Mouse (Mus musculus) embryonic stem cell, embryonic (primary cell): ENCODE results near the gene Lin54.

ENCODE experiments used
- CTCF ChIA-PET, 4 experiments: fragments of 300-600 bp in 2 of 4; fragments of 350-600 bp in 2 of 4; sonication (Branson Sonifier 250); formaldehyde crosslinking; loops; one replicate each; lab custom pipeline; 2022; ENCODE audit warnings: inconsistent platforms in 2 of 4; lab: Charles Lee
- POLR2A ChIA-PET, 4 experiments: fragments of 300-600 bp in 2 of 4; fragments of 350-600 bp in 2 of 4; sonication (Branson Sonifier 250); formaldehyde crosslinking; loops; one replicate each; lab custom pipeline; 2022; ENCODE audit warnings: antibody characterized with exemption in 4 of 4, inconsistent platforms in 1 of 4; lab: Charles Lee

The Lin54 gene

DNA sequence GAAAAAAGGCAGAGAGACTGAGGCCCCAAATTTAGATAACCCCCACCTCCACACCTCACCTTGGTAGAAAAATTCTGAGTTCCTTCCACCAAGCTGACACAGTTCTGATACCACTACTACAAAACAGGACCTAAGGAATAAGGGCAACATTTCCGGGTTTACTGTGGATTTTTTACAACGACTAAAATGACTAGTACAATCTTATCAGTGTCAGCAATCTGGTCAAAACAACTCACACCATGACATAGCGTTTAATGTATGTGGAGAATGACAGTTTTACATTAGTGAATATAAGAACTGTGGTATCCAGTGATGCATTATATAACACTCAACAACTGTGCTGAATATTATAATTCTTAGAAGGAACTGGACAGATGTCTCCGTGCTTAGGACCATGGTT lies 828 bp upstream of the Lin54 start:
- ChIA-PET POLR2A (interaction anchor here in 3 of 4 experiments (0.6 to 3.4 kb wide), 7 partner anchors 10 to 84 kb away, joined by 3 to 23 read pairs (median 4); partner anchors contain the start of gene Cops4 (in 3 of the 3)), CTCF (no interaction called here)

DNA sequence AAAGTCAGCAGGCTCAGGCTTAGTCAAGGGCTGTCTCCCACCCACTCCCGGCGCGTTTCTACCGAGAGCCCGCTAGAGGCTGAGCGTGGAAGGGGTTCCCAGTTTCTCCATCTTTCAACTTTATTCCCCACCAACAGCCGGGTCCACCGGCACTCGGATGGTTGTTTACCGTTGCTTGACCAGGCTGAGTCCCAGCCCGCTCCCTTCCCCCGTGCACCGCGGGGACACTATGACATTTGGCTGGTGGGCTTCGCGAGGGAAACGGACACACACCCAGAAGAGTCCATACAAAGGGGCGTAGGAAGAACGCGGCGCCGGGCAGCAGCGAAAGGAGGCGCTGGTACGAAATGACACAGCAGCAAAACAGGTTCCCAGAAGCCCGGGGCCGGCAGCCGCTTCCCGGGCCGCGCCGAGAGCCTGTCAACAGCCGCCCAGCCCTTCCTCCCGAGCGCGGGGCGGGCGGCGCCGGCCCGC lies 571 bp downstream of the Lin54 start:
- CTCF ChIA-PET: interaction anchor here in 1 of 4 experiments (0.9 kb wide), 1 partner anchor 9 kb away, joined by 3 read pairs; no protein-coding TSS in a partner anchor
- POLR2A ChIA-PET: interaction anchor here in 2 of 4 experiments (0.8 to 3.8 kb wide), 9 partner anchors 10 to 82 kb away, joined by 4 to 36 read pairs (median 14); partner anchors contain the start of gene Cops4 (in 2 of the 2)

DNA sequence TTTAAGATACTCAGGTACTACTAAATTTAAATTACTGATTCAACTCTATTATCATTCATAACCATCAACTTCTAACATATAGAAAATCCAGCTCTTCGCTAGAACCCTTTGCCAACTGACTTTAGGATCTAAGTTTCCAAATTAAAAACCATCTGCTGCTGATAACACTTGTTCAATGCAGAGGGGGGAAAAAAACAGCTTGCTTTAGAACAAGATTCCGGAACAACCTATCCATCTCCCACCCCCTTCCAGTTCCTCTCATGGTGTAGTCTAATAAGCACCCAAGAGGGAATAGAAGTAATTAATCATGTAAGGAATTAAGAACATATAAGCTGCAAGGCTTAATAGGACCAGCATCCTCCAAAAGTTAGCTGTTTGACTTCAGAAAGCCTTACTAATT lies 1.2 kb downstream of the Lin54 start:
- CTCF ChIA-PET: interaction anchor here in 1 of 4 experiments (0.9 kb wide), 1 partner anchor 8 kb away, joined by 3 read pairs; no protein-coding TSS in a partner anchor
- POLR2A ChIA-PET: interaction anchor here in 2 of 4 experiments (0.8 to 3.8 kb wide), 13 partner anchors 9 to 335 kb away, joined by 3 to 36 read pairs (median 9); partner anchors contain the start of gene Cops4 (in 2 of the 2)

DNA sequence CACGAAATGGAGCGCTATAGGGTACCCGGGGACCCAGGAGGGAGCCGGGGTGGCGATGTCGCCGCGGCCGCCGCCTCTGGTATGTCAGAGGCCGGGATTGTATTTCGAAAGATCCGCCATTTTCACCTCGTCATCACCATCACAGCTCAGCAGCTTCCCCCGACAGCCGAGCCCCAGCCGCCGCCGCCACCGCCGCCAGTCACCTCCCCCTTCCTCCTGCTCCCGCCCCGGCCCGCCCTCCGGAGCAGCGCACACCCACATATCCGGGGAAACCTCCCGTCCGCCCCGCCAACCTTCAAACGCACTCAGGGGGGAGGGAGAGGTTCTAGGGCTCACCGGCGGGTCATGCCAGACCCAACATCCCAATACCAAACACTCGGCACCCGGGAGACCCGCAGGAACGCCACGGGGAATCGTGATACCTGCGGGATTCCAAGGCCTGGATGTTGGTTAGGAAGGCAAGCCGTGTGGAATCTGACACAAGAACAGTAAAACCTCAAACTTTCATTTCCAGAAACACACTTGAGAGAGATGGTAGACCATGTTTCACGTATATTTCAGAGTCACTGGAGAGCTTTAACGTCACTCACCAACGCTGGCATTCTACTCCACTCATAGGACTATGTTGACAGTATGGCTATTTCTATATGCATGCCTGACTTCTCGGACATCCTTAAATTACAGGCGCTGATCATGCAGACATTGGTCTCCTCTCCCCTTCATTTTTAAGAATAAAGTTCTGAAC lies 1.8 kb downstream of the Lin54 start:
- POLR2A ChIA-PET: interaction anchor here in 3 of 4 experiments (0.6 to 3.8 kb wide), 26 partner anchors 9 to 460 kb away, joined by 3 to 36 read pairs (median 5); partner anchors contain the start of gene Cops4 (in 3 of the 3)

DNA sequence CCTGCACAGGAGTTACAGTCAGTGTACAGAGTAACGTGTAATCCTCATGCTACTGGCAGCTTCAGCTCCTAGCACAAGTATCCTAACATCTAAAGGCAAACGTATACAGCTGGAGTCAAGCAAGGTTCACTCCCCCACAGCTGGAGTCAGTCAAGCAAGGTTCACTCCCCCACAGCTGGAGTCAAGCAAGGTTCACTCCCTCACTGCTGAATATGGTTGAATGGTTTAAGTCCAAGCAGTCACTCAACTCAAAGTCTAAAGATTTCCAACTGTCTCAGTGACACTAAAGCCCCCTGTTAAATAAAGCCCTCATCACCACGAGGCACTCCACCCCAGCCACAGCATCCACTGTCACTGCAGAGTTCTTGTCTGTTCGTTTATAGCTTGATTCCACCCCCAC lies 8.7 kb downstream of the Lin54 start:
- CTCF ChIA-PET: interaction anchor here in 1 of 4 experiments (1.8 kb wide), 1 partner anchor 16 kb away, joined by 7 read pairs; no protein-coding TSS in a partner anchor
- POLR2A ChIA-PET: interaction anchor here in 3 of 4 experiments (0.6 to 4.1 kb wide), 12 partner anchors 7 to 69 kb away, joined by 3 to 18 read pairs (median 8); partner anchors contain the start of genes Cops4 (in 2 of the 3) and Lin54 (in 1 of the 3)

More for the DNA sequence above, 1.8 kb downstream of the Lin54 start:
- CTCF ChIA-PET: interaction anchor here in 3 of 4 experiments (0.7 to 1.2 kb wide), 3 partner anchors 8 to 22 kb away, joined by 3 to 5 read pairs (median 3); partner anchors contain the start of gene Cops4 (in 1 of the 3)

DNA sequence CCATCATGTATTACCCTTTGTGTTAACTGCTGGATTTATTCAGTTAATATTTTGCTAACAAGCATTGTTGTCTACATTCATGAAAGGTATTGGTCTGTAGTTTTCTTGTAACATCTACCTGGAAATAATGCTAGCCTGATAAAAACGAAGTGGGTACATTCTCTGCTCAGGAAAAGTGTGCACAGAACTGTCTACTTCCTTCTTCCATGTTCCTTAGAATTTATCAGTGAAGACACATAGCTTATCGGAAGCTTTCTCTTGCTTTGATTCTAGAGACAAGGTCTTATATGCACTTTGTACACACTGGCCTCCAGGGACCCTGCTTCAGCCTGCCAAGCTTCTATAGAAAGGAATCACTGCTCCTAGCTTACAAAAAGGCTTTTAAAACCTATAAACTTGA lies 11.1 kb downstream of the Lin54 start:
- CTCF ChIA-PET: interaction anchor here in 3 of 4 experiments (1.0 to 1.7 kb wide), 3 partner anchors 13 kb away, joined by 3 read pairs; no protein-coding TSS in a partner anchor
- POLR2A ChIA-PET: interaction anchor here in 3 of 4 experiments (0.5 to 4.1 kb wide), 10 partner anchors 8 to 116 kb away, joined by 3 to 18 read pairs (median 4); no protein-coding TSS in a partner anchor

DNA sequence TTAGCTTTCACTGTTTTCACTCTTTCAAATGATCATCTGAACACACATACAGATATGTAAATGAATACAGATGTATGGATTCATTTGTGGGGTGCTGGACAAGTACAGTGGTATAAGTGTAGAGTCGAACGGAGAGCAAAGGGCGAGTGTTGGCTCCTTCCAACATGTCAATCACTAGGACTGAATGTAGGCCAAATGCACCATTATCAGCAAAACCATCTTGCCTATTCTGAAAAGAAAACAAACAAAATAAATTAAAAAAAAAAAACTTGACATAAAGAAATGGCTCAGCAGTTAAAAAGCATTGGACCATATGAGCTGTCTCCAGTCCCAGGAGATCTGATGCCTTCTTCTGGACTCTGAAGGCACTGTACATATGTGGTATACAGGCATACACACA lies 12.2 kb downstream of the Lin54 start:
- CTCF ChIA-PET: interaction anchor here in 2 of 4 experiments (0.7 kb wide), 2 partner anchors 234 to 1290 kb away, joined by 3 to 8 read pairs; no protein-coding TSS in a partner anchor

DNA sequence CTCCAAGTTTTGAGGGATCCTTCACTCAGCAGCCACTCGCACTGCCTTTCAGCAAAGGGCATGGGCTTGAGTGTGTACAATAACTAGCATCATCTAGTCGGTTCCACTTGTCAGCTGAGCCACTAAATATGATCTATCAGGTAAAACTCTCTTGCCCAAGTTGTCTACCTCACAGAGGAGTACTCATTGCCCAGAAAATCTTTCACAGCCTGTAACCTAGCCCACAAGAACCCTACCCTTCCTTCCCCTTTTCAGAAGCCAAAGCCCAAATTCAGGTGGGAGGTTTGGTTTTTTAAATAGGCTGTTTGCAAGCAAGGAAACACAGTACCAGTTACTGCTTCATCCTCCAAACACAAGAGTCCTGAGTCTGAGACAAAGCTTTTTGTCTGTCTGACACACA lies 13.3 kb downstream of the Lin54 start:
- CTCF ChIA-PET: interaction anchor here in 3 of 4 experiments (0.7 to 2.4 kb wide), 5 partner anchors 10 to 205 kb away, joined by 3 to 8 read pairs (median 5); no protein-coding TSS in a partner anchor
- POLR2A ChIA-PET: interaction anchor here in 3 of 4 experiments (0.7 to 2.6 kb wide), 14 partner anchors 11 to 448 kb away, joined by 3 to 10 read pairs (median 4); partner anchors contain the start of gene Cops4 (in 1 of the 3)

More for the DNA sequence above, 12.2 kb downstream of the Lin54 start:
- POLR2A ChIA-PET: interaction anchor here in 2 of 4 experiments (0.5 to 4.1 kb wide), 6 partner anchors 10 to 449 kb away, joined by 3 to 14 read pairs (median 5); partner anchors contain the start of gene Hnrnpdl (in 1 of the 2)

DNA sequence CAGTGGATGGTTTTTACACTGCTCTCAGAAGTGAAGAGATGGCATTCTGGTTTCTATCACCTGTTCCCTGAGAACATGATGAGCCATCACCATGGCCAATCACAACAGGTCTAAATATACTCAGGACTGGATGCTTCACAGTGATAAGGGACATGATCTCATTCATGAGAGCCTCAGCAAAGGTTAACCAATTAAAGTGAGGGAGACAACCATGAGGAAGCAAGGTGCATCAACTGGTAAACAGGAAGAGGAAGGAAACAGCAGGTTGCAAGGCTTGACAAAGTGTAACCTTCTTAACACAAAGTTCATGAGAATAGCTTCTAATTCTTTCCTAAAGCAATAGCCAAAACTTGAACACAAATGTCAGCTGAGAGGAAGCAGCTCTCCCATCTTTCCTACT lies 16.9 kb downstream of the Lin54 start:
- CTCF ChIA-PET: interaction anchor here in 1 of 4 experiments (0.7 kb wide), 1 partner anchor 225 kb away, joined by 4 read pairs; no protein-coding TSS in a partner anchor
- POLR2A ChIA-PET: interaction anchor here in 3 of 4 experiments (0.7 to 2.0 kb wide), 6 partner anchors 15 to 84 kb away, joined by 3 to 9 read pairs (median 4); partner anchors contain the start of gene Cops4 (in 1 of the 3)

DNA sequence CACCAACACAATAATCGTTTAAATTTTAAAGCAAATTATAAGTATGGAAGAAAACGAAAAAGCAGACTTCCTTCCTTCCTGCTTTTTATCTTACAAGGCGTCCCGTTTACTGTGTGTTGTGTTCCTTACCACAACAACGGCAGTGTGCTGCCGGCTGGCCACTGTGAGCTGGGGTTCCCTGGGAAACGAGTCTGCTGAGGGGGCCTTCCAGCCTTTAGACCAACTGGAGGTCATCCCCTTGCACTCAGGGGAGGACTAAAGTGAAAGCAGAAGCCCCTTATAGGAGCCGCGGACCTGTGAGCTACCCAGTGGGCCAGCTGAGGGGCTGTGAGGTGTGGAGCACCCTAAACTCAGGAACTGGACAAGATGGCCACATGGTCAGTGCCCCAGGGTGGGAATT lies 22.8 kb downstream of the Lin54 start:
- CTCF ChIA-PET: interaction anchor here in 2 of 4 experiments (0.5 to 1.9 kb wide), 2 partner anchors 10 to 198 kb away, joined by 3 to 6 read pairs; partner anchors contain the start of gene Coq2 (in 1 of the 2)
- POLR2A ChIA-PET: interaction anchor here in 2 of 4 experiments (1.5 to 1.9 kb wide), 2 partner anchors 11 to 59 kb away, joined by 4 to 5 read pairs; no protein-coding TSS in a partner anchor

DNA sequence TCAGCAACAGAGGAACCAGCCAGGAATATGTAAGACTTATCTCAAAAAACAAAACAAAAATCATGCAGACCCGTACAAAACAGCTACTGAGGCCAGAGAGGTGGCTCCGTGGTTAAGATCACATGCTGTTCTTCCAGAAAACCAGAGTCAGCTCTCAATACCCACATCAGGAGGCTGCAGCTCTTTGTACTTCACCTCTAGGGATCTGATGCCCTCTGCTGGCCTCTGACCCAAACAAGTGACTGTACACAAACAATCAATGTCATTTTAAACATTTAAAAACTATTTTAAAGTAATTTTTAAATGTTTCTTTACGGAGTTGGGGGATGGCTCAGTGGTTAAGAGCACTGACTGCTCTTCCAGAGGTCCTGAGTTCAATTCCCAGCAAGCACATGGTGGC lies 24.1 kb downstream of the Lin54 start:
- ChIA-PET POLR2A (interaction anchor here in 3 of 4 experiments (0.6 to 1.9 kb wide), 28 partner anchors 9 to 1538 kb away, joined by 3 to 11 read pairs (median 4); partner anchors contain the start of genes Cops4 (in 1 of the 3), Coq2 (in 1 of the 3) and Lin54 (in 1 of the 3)), CTCF (interaction anchor here (0.6 to 2.1 kb wide), 55 partner anchors 10 to 1224 kb away, joined by 3 to 34 read pairs (median 4); partner anchors contain the start of gene Cops4 (in 3 of the 4))

DNA sequence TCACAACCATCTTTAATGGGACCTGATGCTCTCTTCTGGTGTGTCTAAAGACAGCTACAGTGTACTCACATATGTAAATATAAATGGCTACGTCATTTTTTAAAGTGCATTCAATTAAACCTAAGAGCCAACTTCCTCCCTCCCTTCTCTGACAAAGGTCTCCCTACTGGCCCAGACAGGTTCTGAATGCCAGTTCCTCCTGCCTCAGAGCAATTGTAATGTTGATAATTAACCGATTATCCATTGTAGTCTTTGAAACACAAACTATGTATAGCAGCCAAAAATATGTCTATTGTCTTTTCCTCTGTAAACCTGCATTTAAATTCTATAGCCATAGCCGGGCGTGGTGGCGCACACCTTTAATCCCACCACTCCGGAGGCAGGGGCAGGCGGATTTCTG lies 33.1 kb downstream of the Lin54 start:
- ChIA-PET CTCF (interaction anchor here in 1 of 4 experiments (2.6 kb wide), 1 partner anchor 9 kb away, joined by 10 read pairs; no protein-coding TSS in a partner anchor), POLR2A (interaction anchor here in 3 of 4 experiments (0.6 to 6.6 kb wide), 20 partner anchors 9 to 94 kb away, joined by 3 to 41 read pairs (median 5); partner anchors contain the start of genes Cops4 (in 1 of the 3) and Sec31a (in 1 of the 3))

DNA sequence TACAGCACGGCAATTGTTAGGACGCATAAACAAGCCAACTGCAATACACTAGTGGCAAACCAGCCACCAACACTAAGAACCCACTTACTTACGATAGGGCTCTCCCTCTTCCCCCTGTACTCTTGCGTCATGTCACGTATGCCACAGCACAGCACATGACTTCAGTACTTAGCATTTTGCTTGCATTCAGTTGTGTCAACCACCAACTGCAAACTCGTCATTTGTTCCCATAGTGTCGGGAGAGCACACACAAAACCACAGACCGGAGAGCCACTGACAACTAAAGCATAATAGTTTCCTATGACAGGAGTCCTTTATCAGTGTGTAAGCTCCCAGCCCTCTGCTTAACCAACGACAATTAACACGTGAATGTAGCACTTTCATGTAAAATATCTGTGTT lies 33.8 kb downstream of the Lin54 start:
- CTCF ChIA-PET: interaction anchor here in 1 of 4 experiments (2.6 kb wide), 1 partner anchor 10 kb away, joined by 10 read pairs; no protein-coding TSS in a partner anchor
- POLR2A ChIA-PET: interaction anchor here (0.6 to 6.6 kb wide), 23 partner anchors 9 to 93 kb away, joined by 3 to 41 read pairs (median 5); partner anchors contain the start of genes Cops4 (in 2 of the 4) and Sec31a (in 1 of the 4)

DNA sequence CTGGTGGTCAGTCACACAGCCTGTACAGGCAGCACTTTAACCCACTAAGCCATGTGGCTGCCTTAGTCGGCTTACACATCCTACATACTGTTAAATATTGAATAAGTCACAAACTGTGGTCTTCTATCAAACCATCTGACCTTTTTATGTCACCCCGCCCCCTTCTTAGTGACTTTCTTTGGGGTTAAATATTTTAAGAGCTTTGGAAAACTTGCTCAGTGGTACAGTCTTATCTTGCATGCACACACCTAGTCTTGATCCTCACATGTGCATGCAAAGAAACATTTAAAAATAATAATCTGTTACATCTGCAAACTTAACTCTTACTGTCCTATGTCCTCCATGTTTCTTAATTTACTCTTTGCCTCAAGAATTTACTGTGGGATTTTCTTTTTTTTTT lies 38.1 kb downstream of the Lin54 start:
- CTCF ChIA-PET: no interaction called here
- POLR2A ChIA-PET: interaction anchor here in 2 of 4 experiments (0.6 to 2.1 kb wide), 7 partner anchors 12 to 406 kb away, joined by 3 to 7 read pairs (median 3); no protein-coding TSS in a partner anchor

DNA sequence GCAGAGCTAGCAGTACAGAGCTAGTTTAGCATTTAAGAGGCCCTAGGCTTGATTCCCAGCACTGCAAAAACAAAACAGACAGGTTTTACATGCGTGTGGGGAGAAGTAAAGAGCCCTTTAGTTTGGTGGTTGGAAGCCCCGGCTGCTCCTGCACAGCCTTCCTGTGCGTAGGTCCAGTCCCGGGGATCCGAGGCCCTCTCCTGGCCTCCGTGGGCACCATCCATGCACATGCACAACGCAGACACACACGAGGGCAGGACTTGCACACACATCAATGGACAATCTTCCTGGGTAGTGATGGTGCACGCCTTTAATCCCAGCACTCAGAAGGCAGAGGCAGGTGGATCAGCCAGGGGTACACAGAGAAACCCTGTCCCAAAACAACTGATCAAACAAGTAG lies 38.9 kb downstream of the Lin54 start:
- ChIA-PET CTCF (no interaction called here), POLR2A (interaction anchor here (0.6 to 2.1 kb wide), 8 partner anchors 12 to 733 kb away, joined by 3 to 7 read pairs (median 3); no protein-coding TSS in a partner anchor)

DNA sequence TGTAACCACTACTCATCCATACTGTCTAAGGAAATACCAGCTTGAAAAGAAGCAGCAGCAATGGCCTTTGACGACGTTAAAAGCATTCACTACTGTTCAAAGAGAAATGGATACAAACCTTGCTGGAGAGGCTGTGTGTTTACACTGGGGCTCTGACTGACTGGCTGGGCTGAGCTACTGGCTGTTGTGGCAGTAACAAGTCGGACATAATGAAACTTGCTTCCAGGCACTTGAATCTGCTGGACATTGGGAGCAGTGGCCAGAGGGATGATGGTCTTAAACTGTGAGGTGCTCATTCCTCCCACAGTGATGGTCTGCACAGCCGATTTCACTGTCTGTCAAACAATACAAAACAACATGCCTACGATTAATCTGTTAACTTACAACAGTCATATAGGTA lies 41.0 kb downstream of the Lin54 start:
- ChIA-PET CTCF (interaction anchor here in 1 of 4 experiments (1.3 kb wide), 1 partner anchor 12 kb away, joined by 5 read pairs; no protein-coding TSS in a partner anchor), POLR2A (interaction anchor here in 2 of 4 experiments (0.5 to 3.8 kb wide), 7 partner anchors 11 to 52 kb away, joined by 3 to 30 read pairs (median 4); no protein-coding TSS in a partner anchor)

DNA sequence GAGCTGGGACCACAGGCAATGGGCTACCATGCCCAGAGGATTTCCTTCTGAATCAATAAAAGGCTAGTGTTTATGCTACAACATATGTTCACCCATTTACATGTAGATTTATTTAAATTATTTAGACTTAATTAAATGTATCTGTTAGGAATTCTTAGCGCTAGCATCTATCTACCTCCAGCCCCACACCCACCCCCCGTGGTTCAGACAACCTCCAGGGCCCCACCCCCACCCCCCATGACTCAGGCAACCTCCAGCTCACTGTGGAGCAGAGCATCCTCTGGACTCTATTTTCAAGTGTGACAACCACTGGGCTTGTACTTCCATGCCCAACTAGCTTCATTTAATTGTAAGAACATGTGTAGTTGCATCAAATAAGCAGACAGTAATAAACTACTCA lies 48.6 kb downstream of the Lin54 start:
- CTCF ChIA-PET: interaction anchor here in 1 of 4 experiments (0.6 to 0.7 kb wide), 2 partner anchors 15 to 544 kb away, joined by 4 to 5 read pairs; no protein-coding TSS in a partner anchor
- POLR2A ChIA-PET: interaction anchor here in 3 of 4 experiments (0.6 to 5.4 kb wide), 9 partner anchors 14 to 1077 kb away, joined by 3 to 30 read pairs (median 3); partner anchors contain the start of gene Cops4 (in 1 of the 3)
